Mouse (Mus musculus) bone marrow, adult 2 months (tissue): ENCODE results near the gene Psd.

Experiments
- CTCF ChIP-seq: fragments of 200-500 bp; IDR thresholded peaks from 2 replicates; pipeline ENCODE4 v1.5.1; 2011; ENCODE audit warnings: low read length, control low read depth; ENCODE audit not compliant: control insufficient read depth, insufficient read depth
- POLR2A ChIP-seq: fragments of 200-500 bp; IDR thresholded peaks from 2 replicates; pipeline ENCODE4 v1.6.1; 2011; ENCODE audit warnings: low read depth, mild to moderate bottlenecking, control low read depth, low read length, borderline replicate concordance; ENCODE audit not compliant: control insufficient read depth

GRCm38 (mm10) chr19:46321101-46321943 is 5.6 kb downstream of the Psd start:
- no peak for TF ChIP-seq POLR2A
- TF ChIP-seq CTCF: no peak
